Mouse (Mus musculus): ENCODE data around the gene Eef1a2.

- TF ChIP-seq CTCF (conservative IDR thresholded peaks at IDR 0.05 in 1 of 2, IDR thresholded peaks at IDR 0.05 in 1 of 2; ENCODE audit: low read depth in 2 of 2, low read length in 2 of 2) (no peak), ZMIZ1 (IDR thresholded peaks at IDR 0.05; ENCODE audit: low read depth, low read length) (no peak), POLR2A (IDR thresholded peaks at IDR 0.05; ENCODE audit: low read depth, low read length) (no peak), JUND (conservative IDR thresholded peaks at IDR 0.05; ENCODE audit: low read depth, low read length) (no peak), NRF1 (IDR thresholded peaks at IDR 0.05; ENCODE audit: low read depth, low read length) (no peak), POLR2AphosphoS2 (IDR thresholded peaks at IDR 0.05; ENCODE audit: low read depth, low read length) (no peak), TCF12 (IDR thresholded peaks at IDR 0.05; ENCODE audit: low read depth, low read length) (no peak), CHD2 (IDR thresholded peaks at IDR 0.05; ENCODE audit: low read length) (no peak), EP300 (IDR thresholded peaks at IDR 0.05; ENCODE audit: low read length) (no peak), E2F4 (IDR thresholded peaks at IDR 0.05; ENCODE audit: insufficient replicate concordance, low read depth, low read length) (no peak), HCFC1 (IDR thresholded peaks at IDR 0.05; ENCODE audit: low read depth, low read length) (no peak), USF1 (IDR thresholded peaks at IDR 0.05; ENCODE audit: low read depth, low read length) (no peak)
These were observed 22.8 kb downstream of the Eef1a2 start for GRCm38 (mm10) chr2:181133837-181134590.

Measured in CH12.LX (cell line).